Mouse (Mus musculus): ENCODE results near the gene BC049762.

The BC049762 gene

GRCm38 (mm10) chr11:51219396-51219980 is 43.4 kb downstream of the BC049762 start:
- DNase-seq (ENCODE audit: low spot score): no peak

- no peak for DNase-seq (ENCODE audit: low spot score)
Measured at GRCm38 (mm10) chr11:51214021-51214420, 48.8 kb downstream of the BC049762 start.

GRCm38 (mm10) chr11:51211426-51211825 is 51.4 kb downstream of the BC049762 start:
- no peak for DNase-seq (ENCODE audit: low spot score)

- DNase-seq (ENCODE audit: low spot score): no peak
Measured at GRCm38 (mm10) chr11:51207758-51208157, 55.1 kb downstream of the BC049762 start.

All from c-Kit-positive CD71-positive TER-119-positive erythroid progenitor cells, embryonic 14.5 days (primary cell).